Mouse (Mus musculus) lung, adult 2 months (tissue): ENCODE results near the gene Asb16.

Experiments used
- CTCF ChIP-seq: fragments of 200-500 bp; IDR thresholded peaks from 2 replicates; pipeline ENCODE4 v1.5.1; 2011; ENCODE audit warnings: mild to moderate bottlenecking, low read length, control low read depth; ENCODE audit not compliant: insufficient read depth
- POLR2A ChIP-seq: fragments of 200-500 bp; IDR thresholded peaks from 2 replicates; pipeline ENCODE4 v1.6.1; 2011; ENCODE audit warnings: low read depth, mild to moderate bottlenecking, control low read depth, low read length, borderline replicate concordance; ENCODE audit errors: extremely low read depth

DNA sequence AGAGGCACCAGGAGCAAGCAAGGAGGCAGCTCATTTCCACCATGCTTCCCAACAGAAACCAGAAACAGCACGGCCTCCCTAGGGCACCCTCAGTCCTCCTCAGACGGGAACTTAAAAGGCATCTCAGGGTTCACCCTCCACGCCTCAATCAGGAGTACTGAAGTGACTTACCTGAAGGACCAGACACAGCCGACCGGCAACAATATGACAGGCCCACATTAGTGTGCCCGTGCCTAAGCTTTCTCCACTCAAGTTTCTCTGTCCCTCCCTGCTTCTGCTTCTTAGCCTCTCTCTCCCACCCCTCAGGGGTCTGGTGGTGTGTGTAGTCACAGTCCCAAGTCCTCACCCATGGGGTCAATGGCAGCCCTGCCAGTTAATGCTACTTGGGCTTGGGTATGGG, 44.0 kb downstream of the Asb16 start:
- TF ChIP-seq CTCF (no peak), POLR2A (no peak)
